Mouse (Mus musculus): Measurements from ENCODE around the gene Gm20388.

- no peak for TF ChIP-seq ZNF384 (IDR thresholded peaks at IDR 0.05; ENCODE audit: low read depth, low read length)
- TF ChIP-seq ZC3H11A (IDR thresholded peaks at IDR 0.05; ENCODE audit: borderline replicate concordance, low read depth, low read length) = no peak
- no peak for TF ChIP-seq HCFC1 (IDR thresholded peaks at IDR 0.05; ENCODE audit: borderline replicate concordance, insufficient read depth, low read length)
Observed at GRCm38 (mm10) chr8:122527937-122528336, 2617.3 kb downstream of the Gm20388 start.
